Mouse (Mus musculus): ENCODE data around the gene Rps6ka2. TPM values are rescaled to one million over a fixed set of nuclear protein-coding genes. Genes with fewer than 3 reads are reported as not detected.
"Not testable (repeated sequence)": the region's sequence is repeated elsewhere in the genome, so short reads cannot be mapped to it uniquely, and the experiment has no call there.

The Rps6ka2 gene
- polyA plus RNA-seq (2015; fragmentation: Nextera tagmentation; extraction: Ambion mirVana): 6.7 and 7.5 TPM in 2 replicates

GRCm38 (mm10) chr17:7169627-7170303 lies at the start of gene Rps6ka2:
Rps6ka2 (plus strand) TSS chr17:7170115.
- under 1% methylated on average over 56 of the region's 56 CpGs for WGBS
- Histone ChIP-seq H3K4me3 (peak within 1 kb of the TSS; percentile 85), H3K4me1 (peaks cover 16% of the 10 kb centered on the region), H3K9me3 (no peaks in the 10 kb centered on the region), H3K9ac (peak within 1 kb of the TSS; percentile 53), H3K36me3 (no peaks in the 10 kb centered on the region), H3K27me3 (no peaks in the 10 kb centered on the region), H3K27ac (peak within 1 kb of the TSS; percentile 83), H3K4me2 (peak within 1 kb of the TSS; percentile 90)
- peak; percentile 100 for ATAC-seq (ENCODE audit: insufficient number of reproducible peaks, low FRiP score, low TSS enrichment, low read depth)

GRCm38 (mm10) chr17:7120835-7121234 lies 49.1 kb upstream of the Rps6ka2 start:
- not testable (repeated sequence) for H3K4me3 ChIP-seq; ATAC-seq (ENCODE audit: insufficient number of reproducible peaks, low FRiP score, low TSS enrichment, low read depth); H3K27ac ChIP-seq; H3K9me3 ChIP-seq; H3K4me2 ChIP-seq; H3K27me3 ChIP-seq; H3K9ac ChIP-seq; H3K4me1 ChIP-seq; H3K36me3 ChIP-seq
- WGBS: 83% methylated on average over 3 of the region's 3 CpGs

GRCm38 (mm10) chr17:7122554-7122953 lies 47.4 kb upstream of the Rps6ka2 start:
- not testable (repeated sequence) for H3K4me2 ChIP-seq; H3K27me3 ChIP-seq; H3K4me1 ChIP-seq; ATAC-seq (ENCODE audit: insufficient number of reproducible peaks, low FRiP score, low TSS enrichment, low read depth); H3K27ac ChIP-seq; H3K9me3 ChIP-seq; H3K36me3 ChIP-seq; H3K4me3 ChIP-seq; H3K9ac ChIP-seq
- WGBS: 78% methylated on average over 11 of the region's 11 CpGs

GRCm38 (mm10) chr17:7126475-7126874 lies 43.4 kb upstream of the Rps6ka2 start:
- not testable (repeated sequence) for ATAC-seq (ENCODE audit: insufficient number of reproducible peaks, low FRiP score, low TSS enrichment, low read depth); H3K27me3 ChIP-seq; H3K4me1 ChIP-seq; H3K9me3 ChIP-seq; H3K27ac ChIP-seq; H3K9ac ChIP-seq; H3K36me3 ChIP-seq; H3K4me2 ChIP-seq; H3K4me3 ChIP-seq
- 68% methylated on average over 7 of the region's 10 CpGs for WGBS

- not testable (repeated sequence) for H3K27ac ChIP-seq; ATAC-seq (ENCODE audit: insufficient number of reproducible peaks, low FRiP score, low TSS enrichment, low read depth); H3K4me2 ChIP-seq; H3K4me3 ChIP-seq; H3K9ac ChIP-seq; H3K27me3 ChIP-seq; H3K36me3 ChIP-seq; H3K4me1 ChIP-seq; H3K9me3 ChIP-seq
- no CpG with 5 or more reads among the region's 7 CpGs for WGBS
Observed at GRCm38 (mm10) chr17:7134002-7134401, 35.9 kb upstream of the Rps6ka2 start.

- H3K4me1 ChIP-seq; ATAC-seq (ENCODE audit: insufficient number of reproducible peaks, low FRiP score, low TSS enrichment, low read depth); H3K9me3 ChIP-seq; H3K9ac ChIP-seq; H3K4me2 ChIP-seq; H3K27me3 ChIP-seq; H3K4me3 ChIP-seq; H3K27ac ChIP-seq; H3K36me3 ChIP-seq: not testable (repeated sequence)
- WGBS: 87% methylated on average over 7 of the region's 8 CpGs
Observed at GRCm38 (mm10) chr17:7135277-7135676, 34.6 kb upstream of the Rps6ka2 start.

GRCm38 (mm10) chr17:7138186-7138925 lies 31.6 kb upstream of the Rps6ka2 start:
- H3K9ac ChIP-seq: no peak overlapping the region
- H3K27me3 ChIP-seq: no peaks in the 10 kb centered on the region
- H3K4me1 ChIP-seq: no peaks in the 10 kb centered on the region
- H3K36me3 ChIP-seq: no peaks in the 10 kb centered on the region
- H3K4me3 ChIP-seq: no peak overlapping the region
- H3K9me3 ChIP-seq: no peaks in the 10 kb centered on the region
- no peak overlapping the region for H3K27ac ChIP-seq
- 78% methylated on average over 21 of the region's 21 CpGs for WGBS
- H3K4me2 ChIP-seq: no peak overlapping the region
- no peak for ATAC-seq (ENCODE audit: insufficient number of reproducible peaks, low FRiP score, low TSS enrichment, low read depth)

GRCm38 (mm10) chr17:7140399-7141174 lies 29.3 kb upstream of the Rps6ka2 start:
- no peaks in the 10 kb centered on the region for H3K9me3 ChIP-seq
- no peak overlapping the region for H3K9ac ChIP-seq
- no peak for ATAC-seq (ENCODE audit: insufficient number of reproducible peaks, low FRiP score, low TSS enrichment, low read depth)
- no peaks in the 10 kb centered on the region for H3K36me3 ChIP-seq
- no peak overlapping the region for H3K4me3 ChIP-seq
- H3K27ac ChIP-seq: no peak overlapping the region
- H3K27me3 ChIP-seq: no peaks in the 10 kb centered on the region
- WGBS: 54% methylated on average over 10 of the region's 10 CpGs
- H3K4me2 ChIP-seq: no peak overlapping the region
- H3K4me1 ChIP-seq: 0 out of 2 replicates have a peak, but pooled peaks cover 3% of the 10 kb centered on the region

- H3K9ac ChIP-seq: no peak overlapping the region
- no peak overlapping the region for H3K4me2 ChIP-seq
- no peak for ATAC-seq (ENCODE audit: insufficient number of reproducible peaks, low FRiP score, low TSS enrichment, low read depth)
- H3K9me3 ChIP-seq: no peaks in the 10 kb centered on the region
- 51% methylated on average over 4 of the region's 4 CpGs for WGBS
- H3K36me3 ChIP-seq: no peaks in the 10 kb centered on the region
- H3K27ac ChIP-seq: no peak overlapping the region
- H3K4me1 ChIP-seq: 0 out of 2 replicates have a peak, but pooled peaks cover 3% of the 10 kb centered on the region
- H3K4me3 ChIP-seq: no peak overlapping the region
- H3K27me3 ChIP-seq: no peaks in the 10 kb centered on the region
Observed at GRCm38 (mm10) chr17:7142367-7142766, 27.5 kb upstream of the Rps6ka2 start.

GRCm38 (mm10) chr17:7143885-7144518 lies 25.9 kb upstream of the Rps6ka2 start:
- H3K9me3 ChIP-seq: no peaks in the 10 kb centered on the region
- H3K4me3 ChIP-seq: no peak overlapping the region
- H3K9ac ChIP-seq: no peak overlapping the region
- no peak overlapping the region for H3K27ac ChIP-seq
- no peak for ATAC-seq (ENCODE audit: insufficient number of reproducible peaks, low FRiP score, low TSS enrichment, low read depth)
- H3K4me1 ChIP-seq: 0 out of 2 replicates have a peak, but pooled peaks cover 3% of the 10 kb centered on the region
- 65% methylated on average over 7 of the region's 7 CpGs for WGBS
- H3K27me3 ChIP-seq: no peaks in the 10 kb centered on the region
- no peaks in the 10 kb centered on the region for H3K36me3 ChIP-seq
- no peak overlapping the region for H3K4me2 ChIP-seq

GRCm38 (mm10) chr17:7145373-7146058 lies 24.4 kb upstream of the Rps6ka2 start:
- Histone ChIP-seq H3K4me3 (no peak overlapping the region), H3K4me2 (no peak overlapping the region), H3K27me3 (no peaks in the 10 kb centered on the region), H3K9me3 (no peaks in the 10 kb centered on the region), H3K27ac (no peak overlapping the region), H3K4me1 (0 out of 2 replicates have a peak, but pooled peaks cover 3% of the 10 kb centered on the region), H3K9ac (no peak overlapping the region), H3K36me3 (no peaks in the 10 kb centered on the region)
- ATAC-seq (ENCODE audit: insufficient number of reproducible peaks, low FRiP score, low TSS enrichment, low read depth): no peak
- WGBS: 32% methylated on average over 9 of the region's 9 CpGs

Measured in limb, embryonic 15.5 days (tissue).